Comparison of ENCODE assay signal across 22 mouse cellular contexts in the genomic region with DNA sequence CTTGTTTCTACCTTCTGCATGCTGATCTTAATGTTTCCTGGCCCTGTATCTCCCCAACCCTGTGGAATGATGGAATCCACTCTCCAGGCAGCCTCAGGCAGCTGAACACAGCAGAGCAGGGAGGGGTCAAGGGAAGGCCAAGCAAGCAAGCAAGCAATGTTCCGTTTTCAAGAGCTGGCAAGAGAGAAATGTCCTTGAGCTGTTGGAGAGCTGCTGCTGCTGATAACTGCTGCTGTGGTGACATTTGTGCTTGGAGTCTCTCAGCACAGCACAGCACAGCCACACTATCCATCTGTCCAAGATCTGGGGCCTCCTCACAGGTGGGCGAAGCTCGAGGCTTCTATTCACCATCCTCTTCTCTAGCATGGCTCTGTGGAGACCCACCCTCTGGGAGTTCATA. TPM values are rescaled to one million over a fixed set of nuclear protein-coding genes. Genes with fewer than 3 reads are reported as not detected.
DNase-seq lines count a peak whose midpoint lies in the region; ATAC-seq and TF ChIP-seq lines count a peak whose summit lies in the region.
"Not testable (repeated sequence)": the region's sequence is repeated elsewhere in the genome, so short reads cannot be mapped to it uniquely, and the experiment has no call there.
"Had no signal": no experiment of that assay in that cellular context is flagged by ENCODE, and none has a peak within 500 bp of the region (broad histone marks: within the 10 kb centered on the region; RNA-seq: fewer than 3 reads in every experiment).

No protein-coding gene starts in this region.

- H3K4me1 ChIP-seq in heart, embryonic 12.5 days (replicated peaks); heart, embryonic 14.5 days (ENCODE audit: control insufficient read depth in 2 of 2, insufficient read depth in 2 of 2, low read length in 2 of 2); heart, embryonic 16.5 days (ENCODE audit: control insufficient read depth, insufficient read depth, low read length); lung, embryonic 14.5 days (ENCODE audit: insufficient read depth); lung, postnatal 0 days (ENCODE audit: insufficient read depth, low read depth, low read length): not testable (repeated sequence)

- TF ChIP-seq CTCF in lung, embryonic 14.5 days (IDR thresholded peaks at IDR 0.05; ENCODE audit: low read depth); lung, postnatal 0 days (IDR thresholded peaks at IDR 0.05): not testable (repeated sequence)

- not testable (repeated sequence) for DNase-seq in lung, embryonic 14.5 days; lung, postnatal 0 days (ENCODE audit: low spot score)

- H3K9me3 ChIP-seq in heart, embryonic 12.5 days (replicated peaks); heart, embryonic 14.5 days (ENCODE audit: control insufficient read depth, low read length); heart, embryonic 16.5 days (replicated peaks; ENCODE audit: control insufficient read depth, low read length); lung, embryonic 14.5 days (ENCODE audit: low read depth, low read length); lung, postnatal 0 days (ENCODE audit: low read length): not testable (repeated sequence)

- WGBS in heart, embryonic 12.5 days, result no CpG with 5 or more reads among the region's 3 CpGs
- no CpG with 5 or more reads among the region's 3 CpGs for WGBS in heart, embryonic 14.5 days
- WGBS in heart, embryonic 16.5 days, result no CpG with 5 or more reads among the region's 3 CpGs
- no CpG with 5 or more reads among the region's 3 CpGs for WGBS in lung, embryonic 14.5 days
- no CpG with 5 or more reads among the region's 3 CpGs for WGBS in lung, postnatal 0 days

- not testable (repeated sequence) for TF ChIP-seq EP300 in lung, postnatal 0 days (IDR thresholded peaks at IDR 0.05)

- not testable (repeated sequence) for H3K27ac ChIP-seq in heart, embryonic 12.5 days (ENCODE audit: poor library complexity, severe bottlenecking); heart, embryonic 14.5 days (replicated peaks in 1 of 2; ENCODE audit: control insufficient read depth in 1 of 2, insufficient read depth in 1 of 2, low read depth in 2 of 2, low read length in 2 of 2); heart, embryonic 16.5 days (ENCODE audit: low read length); lung, embryonic 14.5 days (ENCODE audit: low read depth); lung, postnatal 0 days (ENCODE audit: low read length)

- H3K4me2 ChIP-seq in heart, embryonic 12.5 days; heart, embryonic 14.5 days (ENCODE audit: low read length); heart, embryonic 16.5 days (ENCODE audit: low read depth, low read length); lung, embryonic 14.5 days; lung, postnatal 0 days (replicated peaks; ENCODE audit: low read depth, low read length): not testable (repeated sequence)

- H3K36me3 ChIP-seq in heart, embryonic 12.5 days; heart, embryonic 14.5 days (ENCODE audit: control insufficient read depth, insufficient read depth, low read length); heart, embryonic 16.5 days (ENCODE audit: control insufficient read depth, insufficient read depth); lung, embryonic 14.5 days (ENCODE audit: insufficient read depth); lung, postnatal 0 days (ENCODE audit: insufficient read depth, low read length): not testable (repeated sequence)

- H3K27me3 ChIP-seq in heart, embryonic 12.5 days (replicated peaks); heart, embryonic 14.5 days (ENCODE audit: control insufficient read depth, insufficient read depth, low read length); heart, embryonic 16.5 days (ENCODE audit: control insufficient read depth, insufficient read depth, low read length); lung, embryonic 14.5 days (ENCODE audit: insufficient read depth, low read length); lung, postnatal 0 days (replicated peaks; ENCODE audit: insufficient read depth, low read length): not testable (repeated sequence)

- H3K4me3 ChIP-seq in heart, embryonic 12.5 days; heart, embryonic 14.5 days (ENCODE audit: control insufficient read depth in 1 of 2, insufficient read depth in 1 of 2, low read depth in 1 of 2, low read length in 2 of 2); heart, embryonic 16.5 days (ENCODE audit: low read length); lung, embryonic 14.5 days (ENCODE audit: low read depth, low read length); lung, postnatal 0 days (ENCODE audit: low read depth, low read length): not testable (repeated sequence)

- ATAC-seq in heart, embryonic 12.5 days (ENCODE audit: insufficient number of reproducible peaks, low FRiP score), result peak; percentile 73
- ATAC-seq in heart, embryonic 14.5 days (ENCODE audit: insufficient number of reproducible peaks, insufficient read depth, low FRiP score, low read depth), result peak; percentile 62; the same call in 1 of the 2 replicates
- ATAC-seq in heart, embryonic 16.5 days (replicated peaks; ENCODE audit: extremely low read depth, insufficient read depth, low FRiP score), result peak; percentile 83
- ATAC-seq in lung, embryonic 14.5 days (ENCODE audit: insufficient read depth), result peak; percentile 52; the same call in 1 of the 2 replicates
- peak; percentile 92 for ATAC-seq in lung, postnatal 0 days
- peak; percentile 36 for ATAC-seq in megakaryocyte-erythroid progenitor cell, adult 5-6 weeks (replicated peaks; ENCODE audit: low FRiP score, low TSS enrichment, poor library complexity, severe bottlenecking)

- H3K9ac ChIP-seq in heart, embryonic 12.5 days; heart, embryonic 14.5 days (ENCODE audit: low read length); heart, embryonic 16.5 days (ENCODE audit: low read length); lung, embryonic 14.5 days; lung, postnatal 0 days (replicated peaks; ENCODE audit: low read depth): not testable (repeated sequence)

RNA-seq across cellular contexts. Expression of a gene that starts 22.0 kb away (rescaled TPM):
- not detected in 2 replicates for polyA plus RNA-seq in heart, embryonic 12.5 days (2016; fragmentation: Nextera tagmentation; extraction: Ambion mirVana)
- not detected in 2 replicates for polyA plus RNA-seq in heart, embryonic 14.5 days (2014; fragmentation: Nextera tagmentation; extraction: Ambion mirVana)
- 0.29 TPM in 1 of 2 replicates, not detected in the other for polyA plus RNA-seq in heart, embryonic 16.5 days (2015; fragmentation: Nextera tagmentation; extraction: Ambion mirVana)
- polyA plus RNA-seq in lung, embryonic 14.5 days (2014; fragmentation: Nextera tagmentation; extraction: Ambion mirVana), result not detected in 2 replicates
- not detected in 2 replicates for polyA plus RNA-seq in lung, postnatal 0 days (2015; fragmentation: Nextera tagmentation; extraction: Ambion mirVana)
- 0.90 TPM in 1 of 2 replicates, not detected in the other for total RNA-seq in megakaryocyte-erythroid progenitor cell, adult 5-6 weeks (2014; fragmentation: Nextera tagmentation)
- total RNA-seq in megakaryocyte-erythroid progenitor cell, adult 5-6 weeks (2017), result not detected in 2 replicates
- total RNA-seq: adrenal gland, adult 2 months; adrenal gland, postnatal 10 days; adrenal gland, postnatal 25 days; adrenal gland, postnatal 4 days; ES-E14; MEL had no signal
- polyA plus RNA-seq: brain, embryonic 14.5 days; C2C12; embryonic facial prominence, embryonic 11.5 days; embryonic facial prominence, embryonic 13.5 days; embryonic facial prominence, embryonic 15.5 days; erythroblast, embryonic 14.5 days; forebrain, embryonic 10.5 days; forebrain, embryonic 12.5 days; forebrain, embryonic 14.5 days had no signal

RNA-seq across cellular contexts. Expression of a gene that starts 24.7 kb away (rescaled TPM):
- 0.17 and 0.19 TPM in 2 replicates for polyA plus RNA-seq in heart, embryonic 12.5 days (2016; fragmentation: Nextera tagmentation; extraction: Ambion mirVana)
- polyA plus RNA-seq in heart, embryonic 14.5 days (2014; fragmentation: Nextera tagmentation; extraction: Ambion mirVana), result 0.11 TPM in 1 of 2 replicates, not detected in the other
- 0.05 and 0.30 TPM in 2 replicates for polyA plus RNA-seq in heart, embryonic 16.5 days (2015; fragmentation: Nextera tagmentation; extraction: Ambion mirVana)
- polyA plus RNA-seq in lung, embryonic 14.5 days (2014; fragmentation: Nextera tagmentation; extraction: Ambion mirVana), result 0.20 and 0.36 TPM in 2 replicates
- 0.30 and 0.32 TPM in 2 replicates for polyA plus RNA-seq in lung, postnatal 0 days (2015; fragmentation: Nextera tagmentation; extraction: Ambion mirVana)
- total RNA-seq in megakaryocyte-erythroid progenitor cell, adult 5-6 weeks (2014; fragmentation: Nextera tagmentation), result not detected in 2 replicates
- not detected in 2 replicates for total RNA-seq in megakaryocyte-erythroid progenitor cell, adult 5-6 weeks (2017)
- total RNA-seq: common myeloid progenitor, adult 5-6 weeks; MEL had no signal
- polyA plus RNA-seq: C2C12; embryonic facial prominence, embryonic 13.5 days; embryonic facial prominence, embryonic 15.5 days; erythroblast, embryonic 14.5 days; forebrain, embryonic 10.5 days; forebrain, embryonic 14.5 days had no signal

RNA-seq across cellular contexts. Expression of a gene that starts 33.0 kb away (rescaled TPM):
- 227 and 228 TPM in 2 replicates for polyA plus RNA-seq in heart, embryonic 12.5 days (2016; fragmentation: Nextera tagmentation; extraction: Ambion mirVana)
- 275 and 304 TPM in 2 replicates for polyA plus RNA-seq in heart, embryonic 14.5 days (2014; fragmentation: Nextera tagmentation; extraction: Ambion mirVana)
- polyA plus RNA-seq in heart, embryonic 16.5 days (2015; fragmentation: Nextera tagmentation; extraction: Ambion mirVana), result 271 and 281 TPM in 2 replicates
- 220 and 234 TPM in 2 replicates for polyA plus RNA-seq in lung, embryonic 14.5 days (2014; fragmentation: Nextera tagmentation; extraction: Ambion mirVana)
- polyA plus RNA-seq in lung, postnatal 0 days (2015; fragmentation: Nextera tagmentation; extraction: Ambion mirVana), result 426 and 446 TPM in 2 replicates
- 123 and 163 TPM in 2 replicates for total RNA-seq in megakaryocyte-erythroid progenitor cell, adult 5-6 weeks (2014; fragmentation: Nextera tagmentation)
- total RNA-seq in megakaryocyte-erythroid progenitor cell, adult 5-6 weeks (2017), result 276 and 277 TPM in 2 replicates

RNA-seq across cellular contexts. Expression of a gene that starts 42.4 kb away (rescaled TPM):
- 28.8 and 29.2 TPM in 2 replicates for polyA plus RNA-seq in heart, embryonic 12.5 days (2016; fragmentation: Nextera tagmentation; extraction: Ambion mirVana)
- polyA plus RNA-seq in heart, embryonic 14.5 days (2014; fragmentation: Nextera tagmentation; extraction: Ambion mirVana), result 34.1 and 36.1 TPM in 2 replicates
- polyA plus RNA-seq in heart, embryonic 16.5 days (2015; fragmentation: Nextera tagmentation; extraction: Ambion mirVana), result 31.1 and 31.4 TPM in 2 replicates
- polyA plus RNA-seq in lung, embryonic 14.5 days (2014; fragmentation: Nextera tagmentation; extraction: Ambion mirVana), result 58.6 and 61.4 TPM in 2 replicates
- polyA plus RNA-seq in lung, postnatal 0 days (2015; fragmentation: Nextera tagmentation; extraction: Ambion mirVana), result 22.1 and 24.1 TPM in 2 replicates
- total RNA-seq in megakaryocyte-erythroid progenitor cell, adult 5-6 weeks (2014; fragmentation: Nextera tagmentation), result 43.6 and 70.2 TPM in 2 replicates
- total RNA-seq in megakaryocyte-erythroid progenitor cell, adult 5-6 weeks (2017), result 35.9 and 36.3 TPM in 2 replicates

RNA-seq across cellular contexts. Expression of a gene that starts 54.9 kb away (rescaled TPM):
- polyA plus RNA-seq in heart, embryonic 12.5 days (2016; fragmentation: Nextera tagmentation; extraction: Ambion mirVana), result 54.5 and 58.5 TPM in 2 replicates
- polyA plus RNA-seq in heart, embryonic 14.5 days (2014; fragmentation: Nextera tagmentation; extraction: Ambion mirVana), result 77.2 and 79.7 TPM in 2 replicates
- polyA plus RNA-seq in heart, embryonic 16.5 days (2015; fragmentation: Nextera tagmentation; extraction: Ambion mirVana), result 78.1 and 96.3 TPM in 2 replicates
- polyA plus RNA-seq in lung, embryonic 14.5 days (2014; fragmentation: Nextera tagmentation; extraction: Ambion mirVana), result 35.6 and 37.1 TPM in 2 replicates
- 47.2 and 52.6 TPM in 2 replicates for polyA plus RNA-seq in lung, postnatal 0 days (2015; fragmentation: Nextera tagmentation; extraction: Ambion mirVana)
- 25.6 and 30.5 TPM in 2 replicates for total RNA-seq in megakaryocyte-erythroid progenitor cell, adult 5-6 weeks (2014; fragmentation: Nextera tagmentation)
- 40.8 and 42.2 TPM in 2 replicates for total RNA-seq in megakaryocyte-erythroid progenitor cell, adult 5-6 weeks (2017)

Comparison
In these comparisons a context has a peak if more than half of its experiments do, and no peak if none do; other contexts are left out.
1. ATAC-seq: peak in every context shown above with its lines; median percentile 92 in lung, postnatal 0 days; 83 in heart, embryonic 16.5 days; 73 in heart, embryonic 12.5 days; 62 in heart, embryonic 14.5 days; 52 in lung, embryonic 14.5 days; 36 in megakaryocyte-erythroid progenitor cell, adult 5-6 weeks.